Mouse (Mus musculus) monocyte, adult 5-6 weeks (primary cell): Measurements from ENCODE around the gene Cmtm7. TPM values are rescaled to one million over a fixed set of nuclear protein-coding genes. Genes with fewer than 3 reads are reported as not detected.

ENCODE experiments used
- ATAC-seq: fragments of 153-309, 156-312 bp; replicated peaks from 2 replicates; pipeline ENCODE4 v1.8.0; 2017; ENCODE audit warnings: mild to moderate bottlenecking; ENCODE audit not compliant: low TSS enrichment, insufficient number of reproducible peaks, severe bottlenecking, poor library complexity, low FRiP score
- total RNA-seq: library from RNA; stranded (forward); fragments of 200-1000, 200-491, 200-594 nt; gene quantifications from 3 replicates; pipeline ENCODE4 v1.2.3, GENCODE M21; 2017

Cmtm7 gene
- total RNA-seq, 1 experiment from 2014 or later = 128 TPM

- no peak for ATAC-seq
Measured at GRCm38 (mm10) chr9:114798845-114799244, 17.2 kb upstream of the Cmtm7 start.

DNA sequence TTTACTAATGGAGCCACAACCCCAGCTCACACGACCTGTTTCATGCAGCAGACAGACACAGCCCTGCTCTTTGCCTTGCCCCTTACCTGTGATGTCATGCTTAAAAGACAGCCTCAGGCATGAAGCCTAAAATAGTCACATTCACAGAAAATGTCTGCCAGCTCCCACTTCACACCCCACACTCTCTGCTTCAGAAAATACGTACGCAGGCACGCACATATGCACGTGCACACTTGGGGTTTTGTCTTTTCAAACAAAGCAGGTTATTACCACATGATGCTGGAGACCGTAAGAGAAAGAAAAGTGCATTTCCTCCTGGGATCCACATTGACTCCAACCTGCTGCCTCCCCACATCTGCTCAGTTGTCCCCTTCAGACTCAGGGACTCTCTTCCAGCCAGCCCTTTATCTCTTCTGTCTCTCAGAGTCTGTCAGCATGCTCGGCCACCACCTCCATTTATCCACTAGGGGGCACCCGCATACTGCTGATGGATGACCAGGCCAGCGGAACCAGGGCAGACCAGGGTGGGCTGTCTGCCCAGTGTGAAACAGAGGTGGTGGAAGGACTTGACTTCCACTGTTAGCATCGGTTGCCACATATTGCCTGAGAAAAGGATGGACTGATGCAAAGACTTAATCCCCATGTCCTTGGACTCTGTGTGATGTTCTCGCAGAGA lies 15.8 kb upstream of the Cmtm7 start:
- ATAC-seq = peak; percentile 82

DNA sequence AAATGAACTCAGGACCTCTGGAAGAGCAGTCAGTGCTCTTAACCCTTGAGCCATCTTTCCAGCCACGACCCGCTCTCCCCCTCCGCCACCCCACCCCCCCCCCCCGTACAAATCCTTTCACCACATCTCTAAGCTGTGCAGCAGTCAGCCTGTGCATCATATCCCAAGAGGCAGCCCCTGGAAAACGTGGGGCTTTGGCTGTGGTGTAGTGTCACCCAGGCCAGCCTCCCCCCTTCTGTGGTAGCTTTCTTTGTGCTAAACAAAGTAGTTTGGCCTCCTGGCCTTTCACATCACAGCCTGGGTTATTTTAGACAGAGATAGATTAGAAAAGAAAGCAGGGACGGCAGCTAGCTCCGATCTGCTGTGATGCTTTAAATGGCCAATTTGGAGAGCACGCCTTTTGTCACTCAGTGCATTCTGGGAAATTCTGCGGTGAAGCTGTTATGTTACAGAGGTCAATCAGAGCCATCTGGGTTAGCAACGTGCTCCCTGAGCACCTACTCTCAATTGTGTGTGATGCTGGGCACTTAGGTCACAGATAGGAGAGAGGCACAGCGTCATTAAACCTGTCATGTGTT lies 14.9 kb upstream of the Cmtm7 start:
- ATAC-seq = no peak

DNA sequence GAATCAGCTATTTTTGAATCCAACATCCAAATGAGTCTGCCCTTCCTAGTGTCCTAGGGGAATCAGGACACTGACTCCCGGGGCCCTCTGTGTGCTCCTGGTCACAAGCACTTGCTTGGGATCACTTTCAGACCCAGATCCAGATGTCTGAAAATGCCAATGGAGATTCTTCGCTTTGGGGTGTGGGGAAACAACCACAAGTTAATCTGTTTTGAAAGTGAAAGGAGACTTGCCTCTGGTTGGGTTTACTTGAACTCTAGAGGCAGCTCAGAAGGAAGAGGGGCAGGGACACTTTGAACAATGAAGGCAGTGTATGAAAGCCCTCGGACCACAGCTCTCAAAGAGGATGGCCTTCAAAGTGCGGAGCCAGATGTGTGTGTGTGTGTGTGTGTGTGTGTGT lies 12.8 kb upstream of the Cmtm7 start:
- no peak for ATAC-seq

DNA sequence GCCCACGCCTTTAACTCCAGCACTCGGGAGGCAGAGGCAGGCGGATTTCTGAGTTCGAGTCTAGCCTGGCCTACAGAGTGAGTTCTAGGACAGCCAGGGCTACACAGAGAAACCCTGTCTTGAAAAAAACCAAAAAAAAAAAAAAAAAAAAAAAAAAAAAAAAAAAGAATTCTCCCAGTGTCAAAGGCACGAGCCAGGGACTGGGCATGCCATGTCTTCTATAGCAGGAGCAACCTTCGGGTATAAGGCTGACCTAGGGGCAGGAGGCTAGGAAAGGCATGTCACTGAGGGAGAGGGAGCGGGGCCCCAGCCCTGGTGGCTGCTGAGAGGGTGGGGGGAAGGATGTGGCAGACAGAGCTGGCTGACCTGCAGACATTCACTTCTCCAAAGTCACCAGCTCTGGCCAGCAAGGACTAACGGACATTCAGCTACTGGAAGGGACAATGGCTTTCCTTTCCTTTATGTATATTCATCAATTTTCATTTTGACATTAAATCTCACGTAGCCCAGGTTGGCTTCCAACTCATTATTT lies 12.2 kb upstream of the Cmtm7 start:
- ATAC-seq = no peak

DNA sequence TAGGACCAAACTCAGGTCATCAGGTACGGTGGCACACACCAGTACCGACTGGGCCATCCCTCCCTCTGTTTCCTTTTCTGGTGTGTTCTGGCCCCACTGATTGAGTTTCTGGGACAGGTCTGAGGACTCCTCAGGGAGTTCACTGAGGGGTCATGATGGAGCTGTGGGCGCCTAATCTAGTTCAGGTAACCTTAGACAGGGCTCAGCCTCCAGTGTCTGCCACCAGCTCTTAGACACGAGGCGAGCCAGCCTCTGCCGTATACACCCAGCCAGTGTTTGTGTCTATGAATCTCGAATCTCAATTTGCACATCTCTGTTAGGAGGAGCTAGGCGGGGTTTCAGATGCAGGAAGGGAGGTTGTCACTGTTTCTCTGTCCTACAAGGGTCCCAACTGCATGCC lies 8.3 kb upstream of the Cmtm7 start:
- no peak for ATAC-seq

DNA sequence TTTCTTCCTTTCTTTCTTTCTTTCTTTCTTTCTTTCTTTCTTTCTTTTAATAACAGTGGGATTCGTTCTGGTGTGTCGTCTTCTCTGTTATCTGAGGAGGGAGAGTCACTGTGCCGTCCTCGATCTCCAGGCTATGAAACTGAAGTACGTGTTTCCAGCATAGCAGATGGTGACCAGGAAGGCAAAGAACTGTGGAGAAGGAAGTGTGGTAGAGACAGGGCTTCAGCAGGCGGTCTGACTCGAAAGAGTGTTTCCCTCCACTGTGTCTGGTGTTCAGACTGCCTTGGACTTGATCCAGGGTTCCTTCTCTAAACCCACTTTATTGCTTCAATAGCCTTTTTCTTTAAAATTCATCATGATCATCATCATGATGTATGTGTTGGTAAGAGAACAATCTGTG lies 7.9 kb upstream of the Cmtm7 start:
- ATAC-seq = no peak

GRCm38 (mm10) chr9:114788697-114789096 lies 7.0 kb upstream of the Cmtm7 start:
- no peak for ATAC-seq

DNA sequence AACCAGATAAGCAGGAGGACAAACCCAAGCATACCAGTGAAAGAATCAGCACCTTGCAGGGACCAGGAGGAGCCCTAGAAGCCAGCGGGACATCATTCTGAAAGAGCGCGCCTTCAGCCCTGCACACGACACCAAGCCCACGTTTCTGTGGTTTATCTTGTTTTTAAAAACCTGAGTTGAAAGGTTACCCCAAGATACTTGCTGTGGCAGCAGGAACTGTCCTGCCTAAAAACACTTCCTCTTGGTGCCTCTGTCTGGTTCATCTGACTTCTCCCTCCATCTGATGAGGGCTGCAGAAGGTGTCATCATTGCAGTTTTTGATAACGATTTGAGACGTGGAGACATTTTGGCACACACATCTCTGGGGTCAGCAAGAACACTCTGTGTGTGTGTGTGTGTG lies 6.1 kb upstream of the Cmtm7 start:
- peak; percentile 83 for ATAC-seq

DNA sequence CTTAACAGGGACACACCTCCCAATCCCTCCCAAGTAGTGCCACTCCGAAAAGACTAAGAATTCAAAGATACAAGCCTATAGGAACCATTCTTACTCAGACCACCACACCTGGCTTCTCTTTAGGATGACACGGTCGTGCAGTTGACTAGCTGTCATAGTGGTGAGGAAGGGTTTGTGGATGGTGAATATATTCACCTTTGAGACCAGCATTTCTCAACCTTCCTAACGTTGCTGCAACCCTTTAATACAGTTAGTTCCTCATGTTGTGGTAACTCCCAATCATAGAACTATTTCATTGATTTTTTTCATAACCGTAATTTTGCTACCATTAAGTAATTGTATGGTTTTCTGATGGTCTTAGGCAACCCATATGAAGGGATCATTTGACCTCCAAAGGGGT lies 5.5 kb upstream of the Cmtm7 start:
- ATAC-seq = peak; percentile 54

GRCm38 (mm10) chr9:114785432-114786125 lies 3.9 kb upstream of the Cmtm7 start:
- ATAC-seq = no peak

GRCm38 (mm10) chr9:114780746-114781525 lies 720 bp downstream of the Cmtm7 start:
- peak; percentile 68 for ATAC-seq

DNA sequence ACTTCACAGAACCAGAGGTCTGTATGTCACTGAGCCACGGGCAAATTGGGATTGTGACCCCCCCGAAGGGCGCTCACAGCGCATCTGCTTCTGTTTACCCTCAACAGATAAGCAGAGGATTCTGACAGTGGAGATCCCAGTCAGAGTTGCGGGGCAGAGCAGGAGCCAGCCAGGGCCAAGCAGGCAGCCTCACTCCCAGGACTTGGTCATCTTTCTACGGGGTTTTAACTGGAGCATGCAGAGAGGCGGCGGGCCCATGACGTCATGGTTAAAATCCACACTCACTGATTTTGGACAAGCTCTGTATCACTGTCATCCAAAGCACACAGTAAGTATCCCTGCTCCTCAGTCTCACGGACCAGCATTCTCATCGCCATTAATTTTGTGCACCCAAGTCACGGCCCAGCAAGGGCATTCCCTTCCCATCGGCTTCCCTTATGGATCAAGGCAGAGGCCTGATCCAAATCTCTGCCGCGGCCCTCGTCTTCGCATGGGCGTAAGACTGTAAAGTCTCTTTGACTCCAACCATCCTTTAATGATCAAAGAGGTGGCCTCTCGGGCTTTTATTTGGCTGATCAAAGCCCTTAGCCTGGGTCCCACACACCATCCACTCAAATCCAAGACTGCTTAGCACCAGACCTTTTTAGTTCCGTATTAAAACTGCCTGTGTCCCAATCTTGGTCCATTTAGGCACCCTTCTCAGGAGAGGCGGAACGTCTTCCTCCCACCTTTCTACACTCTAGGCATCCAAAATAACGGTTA lies 1.5 kb downstream of the Cmtm7 start:
- ATAC-seq = no peak

- no peak for ATAC-seq
Measured at GRCm38 (mm10) chr9:114778877-114779276, 2.8 kb downstream of the Cmtm7 start.

- 0 out of 2 replicates have a peak, but pooled peaks have one; percentile 20 for ATAC-seq
Measured at GRCm38 (mm10) chr9:114778047-114778390, 3.6 kb downstream of the Cmtm7 start.

DNA sequence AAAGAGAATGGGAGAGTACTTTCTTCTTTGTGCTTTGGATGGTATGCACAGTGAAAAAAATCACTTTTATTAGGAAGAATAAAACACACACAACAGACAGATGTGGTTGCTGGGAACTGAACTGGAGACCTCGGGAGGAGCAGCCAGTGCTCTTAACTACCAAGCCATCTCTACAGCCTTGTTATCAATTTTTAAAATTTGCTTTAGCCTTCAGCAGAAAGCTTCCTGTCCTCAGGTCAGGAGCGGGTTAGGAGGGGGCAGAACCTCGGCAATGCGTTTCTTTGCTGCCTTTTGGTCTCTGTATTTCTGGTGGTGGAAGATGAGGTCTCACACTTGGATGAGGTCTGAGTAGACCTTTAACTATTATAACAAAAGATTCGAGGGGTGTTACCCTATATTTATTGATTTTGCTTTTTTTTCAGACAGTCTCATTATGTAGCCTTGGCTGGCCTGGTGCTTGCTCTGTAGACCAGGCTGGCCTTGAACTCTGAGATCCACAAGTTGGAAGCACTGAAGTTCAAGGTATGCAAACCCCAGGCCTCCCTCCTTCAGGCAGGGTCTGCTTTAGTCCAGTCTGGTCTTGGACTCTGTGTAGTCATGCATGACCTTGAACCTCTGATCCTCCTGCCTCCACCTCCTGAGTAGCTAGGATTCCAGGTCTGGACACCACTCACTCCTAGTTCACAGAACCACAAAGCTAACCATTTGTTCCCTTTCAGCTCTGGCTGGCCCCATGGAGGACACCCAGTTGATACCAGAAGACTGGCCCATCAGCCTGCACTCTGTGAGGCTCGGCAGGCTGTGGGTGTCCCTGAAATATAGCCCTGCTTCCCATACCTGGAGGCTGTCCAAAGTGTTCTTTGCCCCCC lies 4.2 kb downstream of the Cmtm7 start:
- no peak for ATAC-seq

GRCm38 (mm10) chr9:114776361-114776760 lies 5.3 kb downstream of the Cmtm7 start:
- no peak for ATAC-seq

DNA sequence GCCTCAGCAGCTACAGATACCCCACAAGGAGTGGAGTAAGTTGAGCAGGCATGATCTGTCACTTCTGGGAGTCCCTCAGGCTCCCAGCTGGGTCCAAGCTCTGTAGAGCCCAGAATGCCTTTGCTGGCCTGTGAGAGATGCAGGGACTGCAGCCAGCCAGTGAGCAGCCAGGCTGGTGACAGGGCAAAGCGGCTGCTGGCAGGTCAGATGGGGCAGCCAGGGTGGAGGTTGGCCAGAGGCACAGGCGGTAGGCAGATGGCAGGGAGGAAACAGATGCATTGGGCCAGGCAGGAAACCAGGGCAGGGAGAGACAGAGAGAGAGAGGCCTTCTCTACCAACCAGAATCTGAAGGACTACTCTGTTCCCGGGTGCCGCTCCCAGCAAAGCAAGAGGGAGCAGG lies 6.4 kb downstream of the Cmtm7 start:
- no peak for ATAC-seq
